Mouse (Mus musculus): Measurements from ENCODE around the gene Mpv17l. TPM values are rescaled to one million over a fixed set of nuclear protein-coding genes. Genes with fewer than 3 reads are reported as not detected.
"Not testable (repeated sequence)": the region's sequence is repeated elsewhere in the genome, so short reads cannot be mapped to it uniquely, and the experiment has no call there.

Mpv17l gene
- polyA plus RNA-seq, 1 experiment from 2014 or later: 2.7 TPM

DNA sequence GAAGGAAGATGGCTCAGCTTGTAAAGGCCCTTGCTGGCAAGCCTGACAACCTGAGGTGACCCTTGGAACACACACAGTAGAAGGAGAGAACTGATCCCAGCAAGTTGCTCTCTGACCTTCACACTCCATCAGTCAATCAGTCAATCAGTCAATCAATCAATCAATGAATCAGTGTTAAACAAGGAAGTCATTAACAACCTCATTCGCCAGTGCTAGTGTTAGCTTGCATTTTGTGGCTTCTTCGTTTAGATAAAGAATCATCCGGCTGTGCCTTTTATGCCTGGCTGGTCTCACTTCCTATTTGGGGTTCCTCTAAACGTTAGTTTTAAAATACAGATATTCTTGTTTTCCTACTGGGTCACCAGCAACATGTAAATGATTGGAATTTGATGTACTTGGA is 41.2 kb downstream of the Mpv17l start:
- no peaks in the 10 kb centered on the region for H3K36me3 ChIP-seq (ENCODE audit: control insufficient read depth, insufficient read depth, low read length)
- no peaks in the 10 kb centered on the region for H3K4me1 ChIP-seq (replicated peaks; ENCODE audit: control insufficient read depth, insufficient read depth, low read length)
- H3K4me3 ChIP-seq (ENCODE audit: low read depth, low read length): no peak overlapping the region
- H3K4me2 ChIP-seq (ENCODE audit: low read depth, low read length, severe bottlenecking): no peak overlapping the region
- H3K9ac ChIP-seq (ENCODE audit: low read length): no peak overlapping the region
- DNase-seq (ENCODE audit: low spot score) (no peak), ATAC-seq (replicated peaks; ENCODE audit: low FRiP score) (no peak)
- WGBS: 72% methylated on average over 4 of the region's 4 CpGs
- H3K27ac ChIP-seq (ENCODE audit: low read depth, low read length): no peak overlapping the region
- H3K9me3 ChIP-seq (ENCODE audit: control insufficient read depth, low read length): no peaks in the 10 kb centered on the region
- peaks cover 2% of the 10 kb centered on the region; the same call in 1 of the 2 replicates for H3K27me3 ChIP-seq (ENCODE audit: control insufficient read depth, insufficient read depth, low read length)

DNA sequence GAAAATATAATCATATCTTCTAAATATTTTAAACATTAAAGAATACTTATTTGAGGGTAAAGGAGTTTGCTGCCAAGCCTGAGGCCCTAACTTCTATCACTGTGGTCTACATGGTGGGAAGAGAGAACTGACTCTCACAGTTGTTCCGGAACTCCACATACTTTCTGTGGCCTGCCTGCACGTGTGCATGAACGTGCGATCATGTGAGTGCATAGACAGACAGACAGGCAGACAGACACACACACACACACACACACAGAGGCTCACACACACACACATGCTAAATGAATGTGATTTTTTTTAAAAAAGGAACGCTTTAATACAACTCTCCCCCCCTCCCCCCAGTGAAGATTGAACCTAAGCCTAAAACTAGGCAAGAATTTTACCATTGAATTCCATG is 41.8 kb downstream of the Mpv17l start:
- DNase-seq (ENCODE audit: low spot score) (no peak), ATAC-seq (replicated peaks; ENCODE audit: low FRiP score) (no peak)
- H3K4me3 ChIP-seq (ENCODE audit: low read depth, low read length): no peak overlapping the region
- WGBS: 83% methylated on average over 5 of the region's 5 CpGs
- H3K9ac ChIP-seq (ENCODE audit: low read length): no peak overlapping the region
- no peak overlapping the region for H3K4me2 ChIP-seq (ENCODE audit: low read depth, low read length, severe bottlenecking)
- peaks cover 2% of the 10 kb centered on the region; the same call in 1 of the 2 replicates for H3K27me3 ChIP-seq (ENCODE audit: control insufficient read depth, insufficient read depth, low read length)
- no peaks in the 10 kb centered on the region for H3K36me3 ChIP-seq (ENCODE audit: control insufficient read depth, insufficient read depth, low read length)
- no peak overlapping the region for H3K27ac ChIP-seq (ENCODE audit: low read depth, low read length)
- H3K9me3 ChIP-seq (ENCODE audit: control insufficient read depth, low read length): no peaks in the 10 kb centered on the region
- no peaks in the 10 kb centered on the region for H3K4me1 ChIP-seq (replicated peaks; ENCODE audit: control insufficient read depth, insufficient read depth, low read length)

DNA sequence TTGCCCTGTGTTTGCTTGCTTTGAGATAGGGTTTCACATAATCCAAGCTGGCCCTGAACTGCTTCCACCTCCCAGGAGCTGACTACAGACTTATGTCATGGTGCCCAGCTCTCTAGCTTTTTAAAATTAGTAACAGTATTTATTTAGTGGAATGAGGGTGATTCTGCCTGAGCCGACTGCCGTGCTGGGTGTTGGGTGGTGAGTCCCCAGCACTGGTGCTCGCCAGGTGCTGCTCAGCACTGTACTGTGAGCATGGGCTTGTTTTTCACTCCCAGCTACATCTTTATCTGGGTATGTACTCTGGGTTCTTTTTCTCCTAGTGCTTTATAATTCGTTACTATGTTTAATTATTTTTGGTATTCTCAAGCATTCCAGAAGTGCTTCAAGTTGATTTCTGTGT is 42.2 kb downstream of the Mpv17l start:
- ATAC-seq (replicated peaks; ENCODE audit: low FRiP score) (no peak), DNase-seq (ENCODE audit: low spot score) (no peak)
- Histone ChIP-seq H3K9ac (ENCODE audit: low read length) (no peak overlapping the region), H3K4me1 (replicated peaks; ENCODE audit: control insufficient read depth, insufficient read depth, low read length) (no peaks in the 10 kb centered on the region), H3K9me3 (ENCODE audit: control insufficient read depth, low read length) (no peaks in the 10 kb centered on the region), H3K27ac (ENCODE audit: low read depth, low read length) (no peak overlapping the region), H3K4me2 (ENCODE audit: low read depth, low read length, severe bottlenecking) (no peak overlapping the region), H3K4me3 (ENCODE audit: low read depth, low read length) (no peak overlapping the region), H3K36me3 (ENCODE audit: control insufficient read depth, insufficient read depth, low read length) (no peaks in the 10 kb centered on the region), H3K27me3 (ENCODE audit: control insufficient read depth, insufficient read depth, low read length) (peaks cover 2% of the 10 kb centered on the region; the same call in 1 of the 2 replicates)
- WGBS: 75% methylated on average over 4 of the region's 4 CpGs

DNA sequence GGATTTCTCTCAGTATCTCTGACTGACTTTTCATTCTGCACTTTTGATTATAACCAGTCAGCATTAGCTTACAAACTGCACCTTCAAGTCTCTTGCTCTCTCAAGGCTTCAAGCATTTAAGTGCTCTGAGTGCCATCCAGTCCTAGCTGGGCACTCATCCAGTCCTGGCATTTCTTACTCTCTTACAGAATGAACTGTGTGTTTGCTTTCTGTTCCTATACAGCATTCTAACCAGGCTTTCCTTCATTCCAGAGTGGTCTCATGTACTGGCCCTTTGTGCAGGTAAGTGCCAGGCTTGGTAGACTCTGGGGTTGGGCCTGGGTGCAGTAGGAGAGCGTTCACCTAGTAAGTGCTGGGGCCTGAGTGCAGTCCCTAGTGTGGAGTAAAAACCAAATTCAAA is 43.3 kb downstream of the Mpv17l start:
- no peak for ATAC-seq (replicated peaks; ENCODE audit: low FRiP score)
- WGBS: 91% methylated on average over 1 of the region's 1 CpGs
- H3K4me2 ChIP-seq (ENCODE audit: low read depth, low read length, severe bottlenecking): no peak overlapping the region

DNA sequence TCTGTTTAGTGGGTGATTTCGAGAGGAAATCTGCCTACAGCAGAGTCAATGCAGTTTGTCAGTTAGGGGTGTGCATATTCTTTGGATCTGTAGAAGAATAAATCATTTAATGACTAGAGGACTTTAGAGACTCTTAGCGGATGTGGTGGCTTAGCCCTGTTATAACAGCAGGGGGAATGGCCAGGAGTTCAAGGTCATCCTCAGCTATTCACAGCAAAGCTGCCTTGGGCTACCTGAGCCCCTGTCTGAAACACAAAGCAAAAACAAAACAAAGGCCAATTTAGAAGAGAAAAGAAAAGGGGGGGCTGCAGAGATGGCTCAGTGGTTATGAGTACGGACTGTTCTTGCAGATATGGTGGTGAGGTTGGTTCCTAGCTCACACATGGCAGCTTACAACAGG is 48.3 kb downstream of the Mpv17l start:
- Histone ChIP-seq H3K4me1 (replicated peaks; ENCODE audit: control insufficient read depth, insufficient read depth, low read length) (no peaks in the 10 kb centered on the region), H3K9ac (ENCODE audit: low read length) (no peak overlapping the region), H3K36me3 (ENCODE audit: control insufficient read depth, insufficient read depth, low read length) (no peaks in the 10 kb centered on the region), H3K27ac (ENCODE audit: low read depth, low read length) (no peak overlapping the region), H3K4me2 (ENCODE audit: low read depth, low read length, severe bottlenecking) (no peak overlapping the region), H3K27me3 (ENCODE audit: control insufficient read depth, insufficient read depth, low read length) (no peaks in the 10 kb centered on the region), H3K4me3 (ENCODE audit: low read depth, low read length) (no peak overlapping the region), H3K9me3 (ENCODE audit: control insufficient read depth, low read length) (no peaks in the 10 kb centered on the region)
- ATAC-seq (replicated peaks; ENCODE audit: low FRiP score): no peak
- no peak for DNase-seq (ENCODE audit: low spot score)
- 78% methylated on average over 3 of the region's 3 CpGs for WGBS

More for the DNA sequence above, 43.3 kb downstream of the Mpv17l start:
- Histone ChIP-seq H3K27me3 (ENCODE audit: control insufficient read depth, insufficient read depth, low read length) (no peaks in the 10 kb centered on the region), H3K27ac (ENCODE audit: low read depth, low read length) (no peak overlapping the region), H3K4me3 (ENCODE audit: low read depth, low read length) (no peak overlapping the region), H3K36me3 (ENCODE audit: control insufficient read depth, insufficient read depth, low read length) (no peaks in the 10 kb centered on the region), H3K4me1 (replicated peaks; ENCODE audit: control insufficient read depth, insufficient read depth, low read length) (no peaks in the 10 kb centered on the region), H3K9me3 (ENCODE audit: control insufficient read depth, low read length) (no peaks in the 10 kb centered on the region), H3K9ac (ENCODE audit: low read length) (no peak overlapping the region)
- no peak for DNase-seq (ENCODE audit: low spot score)

DNA sequence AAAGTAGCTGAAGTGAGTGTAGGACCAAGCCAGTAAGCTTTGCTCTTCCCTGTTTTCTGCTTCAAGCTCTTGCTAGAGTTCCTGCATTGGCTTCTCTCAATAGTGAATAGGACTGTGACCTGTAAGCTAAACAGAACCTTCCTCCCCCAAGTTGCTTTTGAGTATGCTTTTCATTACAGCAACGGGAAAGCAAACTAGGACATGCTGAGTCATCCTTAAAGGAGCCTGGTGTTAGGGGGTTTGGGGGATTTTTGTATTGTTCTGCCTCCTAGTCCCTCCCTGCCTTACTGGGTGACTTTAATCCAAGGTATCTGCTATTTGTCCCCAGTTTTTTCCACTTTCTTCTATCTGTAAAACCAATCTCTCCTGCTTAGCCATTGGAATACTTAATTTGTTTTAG is 59.1 kb downstream of the Mpv17l start:
- Histone ChIP-seq H3K27ac (ENCODE audit: low read depth, low read length) (no peak overlapping the region), H3K4me2 (ENCODE audit: low read depth, low read length, severe bottlenecking) (no peak overlapping the region), H3K27me3 (ENCODE audit: control insufficient read depth, insufficient read depth, low read length) (no peaks in the 10 kb centered on the region), H3K9ac (ENCODE audit: low read length) (no peak overlapping the region), H3K36me3 (ENCODE audit: control insufficient read depth, insufficient read depth, low read length) (no peaks in the 10 kb centered on the region), H3K4me3 (ENCODE audit: low read depth, low read length) (no peak overlapping the region), H3K4me1 (replicated peaks; ENCODE audit: control insufficient read depth, insufficient read depth, low read length) (no peaks in the 10 kb centered on the region), H3K9me3 (ENCODE audit: control insufficient read depth, low read length) (no peaks in the 10 kb centered on the region)
- ATAC-seq (replicated peaks; ENCODE audit: low FRiP score): no peak
- DNase-seq (ENCODE audit: low spot score): no peak
- WGBS: 27% methylated on average over 1 of the region's 1 CpGs

DNA sequence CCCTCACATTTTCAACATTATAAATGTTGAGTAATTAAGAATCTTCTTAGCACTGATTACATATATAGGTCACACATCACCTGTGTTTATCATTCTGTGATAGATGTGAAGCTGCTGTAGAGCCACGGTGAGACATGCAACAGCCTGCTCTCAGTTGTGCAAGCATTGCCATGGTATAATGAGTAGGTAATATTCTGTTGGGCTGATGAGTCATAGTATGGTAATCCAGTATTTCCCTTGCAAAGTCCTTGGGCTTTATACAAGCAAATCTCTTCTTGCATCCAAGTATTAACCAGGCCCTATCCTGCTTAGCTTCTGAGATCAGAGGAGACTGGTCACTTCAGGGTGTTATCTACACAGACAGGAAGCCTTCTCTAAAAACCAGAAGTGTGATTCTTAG is 66.1 kb downstream of the Mpv17l start:
- H3K4me3 ChIP-seq (ENCODE audit: low read depth, low read length): no peak overlapping the region
- H3K27me3 ChIP-seq (ENCODE audit: control insufficient read depth, insufficient read depth, low read length): no peaks in the 10 kb centered on the region
- no peak overlapping the region for H3K9ac ChIP-seq (ENCODE audit: low read length)
- H3K27ac ChIP-seq (ENCODE audit: low read depth, low read length): no peak overlapping the region
- DNase-seq (ENCODE audit: low spot score): no peak
- no peak for ATAC-seq (replicated peaks; ENCODE audit: low FRiP score)
- no peaks in the 10 kb centered on the region for H3K9me3 ChIP-seq (ENCODE audit: control insufficient read depth, low read length)
- WGBS: 91% methylated on average over 1 of the region's 1 CpGs
- no peaks in the 10 kb centered on the region for H3K4me1 ChIP-seq (replicated peaks; ENCODE audit: control insufficient read depth, insufficient read depth, low read length)
- H3K36me3 ChIP-seq (ENCODE audit: control insufficient read depth, insufficient read depth, low read length): no peaks in the 10 kb centered on the region
- no peak overlapping the region for H3K4me2 ChIP-seq (ENCODE audit: low read depth, low read length, severe bottlenecking)

DNA sequence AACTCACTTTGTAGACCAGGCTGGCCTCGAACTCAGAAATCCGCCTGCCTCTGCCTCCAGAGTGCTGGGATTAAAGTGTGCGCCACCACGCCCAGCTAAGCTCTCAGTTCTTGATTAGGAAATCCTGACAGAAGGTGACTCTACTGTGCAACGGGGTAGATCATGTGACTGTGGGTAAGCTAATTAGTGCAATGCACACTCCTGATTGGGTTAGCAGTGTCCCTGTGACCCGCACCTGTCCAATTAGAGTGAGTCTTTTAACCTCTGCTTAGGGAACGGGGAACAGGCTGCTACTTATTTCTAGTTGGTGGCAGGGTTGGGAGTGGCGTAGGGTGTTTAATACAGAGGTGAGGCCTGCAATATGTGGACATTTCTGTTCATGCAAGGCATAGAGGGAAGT is 69.1 kb downstream of the Mpv17l start:
- Histone ChIP-seq H3K36me3 (ENCODE audit: control insufficient read depth, insufficient read depth, low read length) (no peaks in the 10 kb centered on the region), H3K9me3 (ENCODE audit: control insufficient read depth, low read length) (no peaks in the 10 kb centered on the region), H3K27ac (ENCODE audit: low read depth, low read length) (no peak overlapping the region), H3K4me2 (ENCODE audit: low read depth, low read length, severe bottlenecking) (no peak overlapping the region), H3K4me1 (replicated peaks; ENCODE audit: control insufficient read depth, insufficient read depth, low read length) (no peaks in the 10 kb centered on the region), H3K27me3 (ENCODE audit: control insufficient read depth, insufficient read depth, low read length) (no peaks in the 10 kb centered on the region), H3K9ac (ENCODE audit: low read length) (no peak overlapping the region), H3K4me3 (ENCODE audit: low read depth, low read length) (no peak overlapping the region)
- ATAC-seq (replicated peaks; ENCODE audit: low FRiP score) (no peak), DNase-seq (ENCODE audit: low spot score) (no peak)
- 95% methylated on average over 8 of the region's 8 CpGs for WGBS

DNA sequence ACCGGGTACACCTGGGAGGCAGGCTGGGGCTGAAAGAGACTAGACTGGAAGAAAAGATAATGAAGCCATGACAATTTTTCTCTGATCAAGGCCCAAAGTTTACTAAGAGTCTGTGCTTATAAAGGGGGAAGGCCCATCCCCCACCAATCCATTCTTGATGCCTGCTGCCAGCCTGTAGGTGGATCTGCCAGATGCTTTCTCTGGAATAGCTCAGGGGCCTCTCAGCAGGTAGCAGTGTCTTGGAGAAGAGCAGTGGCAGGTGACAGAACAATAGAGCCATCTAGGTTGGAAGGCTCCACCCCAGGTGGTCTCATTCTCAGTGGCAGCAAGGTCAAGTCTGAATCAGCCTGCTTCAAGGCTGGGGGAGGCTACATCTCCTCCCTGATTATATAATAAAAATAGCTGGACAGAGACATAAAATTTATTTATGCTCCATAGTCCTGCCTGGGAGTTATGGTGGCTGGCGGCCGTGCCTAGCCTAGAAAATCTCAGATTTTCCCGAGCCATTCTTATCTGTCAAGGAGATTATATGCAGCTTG is 73.5 kb downstream of the Mpv17l start:
- H3K36me3 ChIP-seq (ENCODE audit: control insufficient read depth, insufficient read depth, low read length); H3K9ac ChIP-seq (ENCODE audit: low read length); H3K4me1 ChIP-seq (replicated peaks; ENCODE audit: control insufficient read depth, insufficient read depth, low read length); ATAC-seq (replicated peaks; ENCODE audit: low FRiP score); H3K4me3 ChIP-seq (ENCODE audit: low read depth, low read length); H3K27me3 ChIP-seq (ENCODE audit: control insufficient read depth, insufficient read depth, low read length); H3K27ac ChIP-seq (ENCODE audit: low read depth, low read length); DNase-seq (ENCODE audit: low spot score); H3K4me2 ChIP-seq (ENCODE audit: low read depth, low read length, severe bottlenecking); H3K9me3 ChIP-seq (ENCODE audit: control insufficient read depth, low read length): not testable (repeated sequence)
- WGBS: 74% methylated on average over 4 of the region's 4 CpGs
